Mouse (Mus musculus): ENCODE results near the gene Rps10. TPM values are rescaled to one million over a fixed set of nuclear protein-coding genes. Genes with fewer than 3 reads are reported as not detected.

Rps10 gene
- polyA plus RNA-seq, 1 experiment = 4,498 TPM

GRCm38 (mm10) chr17:27625455-27626251, 10.8 kb downstream of the Rps10 start:
- H3K4me3 ChIP-seq (ENCODE audit: insufficient read depth, poor library complexity, severe bottlenecking) = no peak overlapping the region
- H3ac ChIP-seq (ENCODE audit: control insufficient read depth, insufficient read length, low read depth) = no peak overlapping the region
- peaks cover 31% of the 10 kb centered on the region for H3K79me2 ChIP-seq (ENCODE audit: control insufficient read depth, insufficient read depth)
- H3K27me3 ChIP-seq (ENCODE audit: control insufficient read depth, insufficient read depth, insufficient read length) = no peaks in the 10 kb centered on the region
- peaks cover 14% of the 10 kb centered on the region for H3K36me3 ChIP-seq (ENCODE audit: control insufficient read depth, insufficient read depth)
- peaks cover 23% of the 10 kb centered on the region for H3K79me3 ChIP-seq (ENCODE audit: low read depth)
- TF ChIP-seq MYOD1 (IDR thresholded peaks at IDR 0.05; ENCODE audit: control insufficient read depth, insufficient read length, low read depth) (no peak), CEBPB (IDR thresholded peaks at IDR 0.05; ENCODE audit: low read depth) (no peak), MYOG (IDR thresholded peaks at IDR 0.05; ENCODE audit: control insufficient read depth, extremely low read depth, insufficient read length) (no peak), CTCF (IDR thresholded peaks at IDR 0.05; ENCODE audit: control insufficient read depth, insufficient read depth, insufficient read length) (no peak), FOSL1 (IDR thresholded peaks at IDR 0.05; ENCODE audit: insufficient read depth, low read length, poor library complexity, severe bottlenecking) (no peak)

- Histone ChIP-seq H3K27me3 (ENCODE audit: control insufficient read depth, insufficient read depth, insufficient read length) (no peaks in the 10 kb centered on the region), H3K36me3 (ENCODE audit: control insufficient read depth, insufficient read depth) (no peaks in the 10 kb centered on the region), H3K4me3 (ENCODE audit: insufficient read depth, poor library complexity, severe bottlenecking) (peak within 1 kb of the TSS; percentile 85), H3K79me3 (ENCODE audit: low read depth) (peaks cover 41% of the 10 kb centered on the region), H3K79me2 (ENCODE audit: control insufficient read depth, insufficient read depth) (peaks cover 45% of the 10 kb centered on the region), H3ac (ENCODE audit: control insufficient read depth, insufficient read length, low read depth) (peak within 1 kb of the TSS; percentile 97)
- TF ChIP-seq MYOG (IDR thresholded peaks at IDR 0.05; ENCODE audit: control insufficient read depth, extremely low read depth, insufficient read length) = no peak
- TF ChIP-seq CEBPB (IDR thresholded peaks at IDR 0.05; ENCODE audit: low read depth) = no peak
- no peak for TF ChIP-seq USF1 (IDR thresholded peaks at IDR 0.05; ENCODE audit: low read depth)
- TF ChIP-seq MYOD1 (IDR thresholded peaks at IDR 0.05; ENCODE audit: control insufficient read depth, insufficient read length, low read depth) = no peak
- no peak for TF ChIP-seq MAX (IDR thresholded peaks at IDR 0.05)
- TF ChIP-seq CTCF (IDR thresholded peaks at IDR 0.05; ENCODE audit: control insufficient read depth, insufficient read depth, insufficient read length) = no peak
- no peak for TF ChIP-seq FOSL1 (IDR thresholded peaks at IDR 0.05; ENCODE audit: insufficient read depth, low read length, poor library complexity, severe bottlenecking)
Observed at GRCm38 (mm10) chr17:27623360-27624326, 12.8 kb downstream of the Rps10 start, which contains the start of gene Nudt3. Nudt3 (minus strand) TSS chr17:27623495.

GRCm38 (mm10) chr17:27622611-27623359, 13.7 kb downstream of the Rps10 start:
- H3K4me3 ChIP-seq (ENCODE audit: insufficient read depth, poor library complexity, severe bottlenecking) = peak overlapping the region; percentile 85
- peaks cover 49% of the 10 kb centered on the region for H3K79me3 ChIP-seq (ENCODE audit: low read depth)
- peaks cover 2% of the 10 kb centered on the region for H3K36me3 ChIP-seq (ENCODE audit: control insufficient read depth, insufficient read depth)
- H3K79me2 ChIP-seq (ENCODE audit: control insufficient read depth, insufficient read depth) = peaks cover 54% of the 10 kb centered on the region
- no peaks in the 10 kb centered on the region for H3K27me3 ChIP-seq (ENCODE audit: control insufficient read depth, insufficient read depth, insufficient read length)
- H3ac ChIP-seq (ENCODE audit: control insufficient read depth, insufficient read length, low read depth) = peak overlapping the region; percentile 97
- TF ChIP-seq CEBPB (IDR thresholded peaks at IDR 0.05; ENCODE audit: low read depth) (no peak), MAX (IDR thresholded peaks at IDR 0.05) (no peak), USF1 (IDR thresholded peaks at IDR 0.05; ENCODE audit: low read depth) (no peak), CTCF (IDR thresholded peaks at IDR 0.05; ENCODE audit: control insufficient read depth, insufficient read depth, insufficient read length) (no peak), MYOD1 (IDR thresholded peaks at IDR 0.05; ENCODE audit: control insufficient read depth, insufficient read length, low read depth) (no peak), FOSL1 (IDR thresholded peaks at IDR 0.05; ENCODE audit: insufficient read depth, low read length, poor library complexity, severe bottlenecking) (no peak), MYOG (IDR thresholded peaks at IDR 0.05; ENCODE audit: control insufficient read depth, extremely low read depth, insufficient read length) (no peak)

GRCm38 (mm10) chr17:27621705-27622531, 14.6 kb downstream of the Rps10 start:
- no peak for TF ChIP-seq MAX (IDR thresholded peaks at IDR 0.05)
- TF ChIP-seq MYOG (IDR thresholded peaks at IDR 0.05; ENCODE audit: control insufficient read depth, extremely low read depth, insufficient read length) = no peak
- TF ChIP-seq CTCF (IDR thresholded peaks at IDR 0.05; ENCODE audit: control insufficient read depth, insufficient read depth, insufficient read length) = no peak
- no peak for TF ChIP-seq FOSL1 (IDR thresholded peaks at IDR 0.05; ENCODE audit: insufficient read depth, low read length, poor library complexity, severe bottlenecking)
- no peak for TF ChIP-seq CEBPB (IDR thresholded peaks at IDR 0.05; ENCODE audit: low read depth)
- TF ChIP-seq MYOD1 (IDR thresholded peaks at IDR 0.05; ENCODE audit: control insufficient read depth, insufficient read length, low read depth) = no peak
- TF ChIP-seq USF1 (IDR thresholded peaks at IDR 0.05; ENCODE audit: low read depth) = no peak
- Histone ChIP-seq H3K27me3 (ENCODE audit: control insufficient read depth, insufficient read depth, insufficient read length) (no peaks in the 10 kb centered on the region), H3ac (ENCODE audit: control insufficient read depth, insufficient read length, low read depth) (peak overlapping the region; percentile 84), H3K79me2 (ENCODE audit: control insufficient read depth, insufficient read depth) (peaks cover 63% of the 10 kb centered on the region), H3K4me3 (ENCODE audit: insufficient read depth, poor library complexity, severe bottlenecking) (peak overlapping the region; percentile 85), H3K79me3 (ENCODE audit: low read depth) (peaks cover 58% of the 10 kb centered on the region), H3K36me3 (ENCODE audit: control insufficient read depth, insufficient read depth) (peaks cover 4% of the 10 kb centered on the region)

Data from C2C12 (cell line).